Mouse (Mus musculus) limb, embryonic 14.5 days (tissue): ENCODE data around the gene Camta1. TPM values are rescaled to one million over a fixed set of nuclear protein-coding genes. Genes with fewer than 3 reads are reported as not detected.
A peak's percentile ranks its signal among the peaks of the same experiment; 100 is the strongest.

Source experiments
- ATAC-seq: fragments of 200-750 bp; cut with Nextera tagmentation; 2 replicates; pipeline ENCODE4 v1.8.0; 2017; ENCODE audit warnings: low read depth, moderate number of reproducible peaks, moderate TSS enrichment; ENCODE audit not compliant: low FRiP score
- DNase-seq: peaks from one replicate; pipeline ENCODE4 v3.0.0-alpha.2; 2015; ENCODE audit warnings: low spot score
- H3K27ac ChIP-seq: fragments of 300-500 bp; sonication (generic); replicated peaks from 2 replicates; pipeline ENCODE4 v1.5.1; 2014; ENCODE audit warnings: low read depth, mild to moderate bottlenecking, low read length, moderate library complexity, mixed read lengths
- H3K27me3 ChIP-seq: fragments of 300-500 bp; sonication (generic); 2 replicates; pipeline ENCODE4 v1.6.1; 2014; ENCODE audit warnings: low read length, mixed read lengths; ENCODE audit not compliant: control insufficient read depth, insufficient read depth
- H3K36me3 ChIP-seq: fragments of 300-500 bp; sonication (generic); 2 replicates; pipeline ENCODE4 v1.6.1; 2014; ENCODE audit warnings: mild to moderate bottlenecking, low read length, moderate library complexity, mixed read lengths; ENCODE audit not compliant: control insufficient read depth, insufficient read depth
- H3K4me1 ChIP-seq: fragments of 300-500 bp; sonication (generic); 2 replicates; pipeline ENCODE4 v1.6.1; 2014; ENCODE audit warnings: antibody characterized with exemption, low read length, mixed read lengths; ENCODE audit not compliant: control insufficient read depth, insufficient read depth
- H3K4me2 ChIP-seq: fragments of 300-500 bp; sonication (generic); replicated peaks from 2 replicates; pipeline ENCODE4 v1.6.1; 2014; ENCODE audit warnings: low read depth, mild to moderate bottlenecking, low read length, moderate library complexity; ENCODE audit not compliant: severe bottlenecking
- H3K4me3 ChIP-seq: fragments of 300-500 bp; sonication (generic); replicated peaks from 2 replicates; pipeline ENCODE4 v1.5.1; 2014; ENCODE audit warnings: low read length
- H3K9ac ChIP-seq: fragments of 300-500 bp; sonication (generic); 2 replicates; pipeline ENCODE4 v1.6.1; 2014; ENCODE audit warnings: mild to moderate bottlenecking, low read depth, low read length, moderate library complexity; ENCODE audit not compliant: severe bottlenecking
- H3K9me3 ChIP-seq: fragments of 300-500 bp; sonication (generic); 2 replicates; pipeline ENCODE4 v1.6.1; 2016; ENCODE audit warnings: low read length; ENCODE audit not compliant: control insufficient read depth
- POLR2A ChIP-seq: fragments of 200-500 bp; IDR thresholded peaks from 2 replicates; pipeline ENCODE4 v1.8.0; 2012; ENCODE audit warnings: inconsistent platforms, mild to moderate bottlenecking, moderate library complexity, borderline replicate concordance; ENCODE audit not compliant: insufficient read depth, insufficient read length; ENCODE audit errors: extremely low read depth
- WGBS: fragments of 180-500 bp; shearing (Covaris S2); extraction: QIAGEN DNeasy Blood & Tissue Kit; methylation state at CpG from one replicate; pipeline ENCODE4 v1.1.7; 2014; 5-methylcytosine and 5-hydroxymethylcytosine counted together
- polyA plus RNA-seq, 2 experiments: library from polyadenylated mRNA; depleted of rRNA in 1 of 2; stranded (reverse) in 1 of 2; unstranded in 1 of 2; fragments of >200 nt; fragmentation: Nextera tagmentation in 1 of 2; extraction: Ambion mirVana in 1 of 2; gene quantifications; 2 replicates each; pipeline versions ENCODE4 v1.2.1 to v1.2.3; 2012 to 2014

Gene Camta1
- polyA plus RNA-seq, 2 experiments = 28.6 to 78.8 TPM

DNA sequence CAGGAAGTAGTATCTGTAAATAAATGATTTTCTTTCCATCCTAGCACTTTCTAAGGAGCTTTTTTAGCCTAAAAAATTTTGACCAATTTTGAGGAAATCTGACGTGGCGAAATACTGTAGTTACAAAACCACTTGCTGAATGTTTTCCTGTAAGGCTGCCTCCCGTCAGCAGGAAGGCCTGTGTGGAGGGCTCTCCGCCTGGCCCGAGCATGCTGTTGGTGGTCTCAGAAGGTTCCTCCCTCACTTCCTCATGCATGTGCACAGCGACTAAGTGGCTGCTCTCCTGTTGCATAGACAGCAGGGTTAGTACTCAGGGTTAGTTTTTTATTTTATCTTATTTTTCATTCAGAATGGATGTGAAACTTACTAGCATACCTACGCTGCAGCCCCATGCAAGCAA is 790.7 kb downstream of the Camta1 start:
- Histone ChIP-seq H3K36me3 (0 out of 2 replicates have a peak, but pooled peaks cover 7% of the 10 kb centered on the region), H3K9me3 (no peaks in the 10 kb centered on the region), H3K4me2 (no peak overlapping the region), H3K4me3 (no peak overlapping the region), H3K9ac (no peak overlapping the region), H3K4me1 (no peaks in the 10 kb centered on the region), H3K27me3 (no peaks in the 10 kb centered on the region), H3K27ac (no peak overlapping the region)
- WGBS = 89% methylated on average over 7 of the region's 7 CpGs
- no peak for DNase-seq
- no peak for TF ChIP-seq POLR2A
- no peak for ATAC-seq

DNA sequence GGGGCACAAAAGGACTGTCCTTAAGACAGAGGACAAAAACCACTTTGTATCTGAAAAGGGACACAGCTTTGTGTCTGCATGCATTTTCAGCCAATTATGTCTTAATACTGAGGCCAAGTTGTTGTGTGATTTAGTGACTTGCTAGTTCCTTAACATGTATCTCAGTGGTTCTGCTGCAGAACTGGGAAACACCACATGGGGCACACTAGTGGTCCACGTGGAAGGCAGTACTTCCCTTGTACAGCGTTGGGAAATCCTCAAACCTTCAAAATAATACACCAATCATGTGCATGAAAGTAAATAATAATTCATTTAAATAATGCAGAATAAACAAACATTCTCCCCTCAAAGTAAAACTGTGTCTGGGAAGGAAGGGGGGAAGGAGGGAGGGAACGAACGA is 792.9 kb downstream of the Camta1 start:
- Histone ChIP-seq H3K9me3 (no peaks in the 10 kb centered on the region), H3K4me3 (no peak overlapping the region), H3K36me3 (no peaks in the 10 kb centered on the region), H3K9ac (no peak overlapping the region), H3K27ac (no peak overlapping the region), H3K4me2 (no peak overlapping the region), H3K4me1 (no peaks in the 10 kb centered on the region), H3K27me3 (no peaks in the 10 kb centered on the region)
- 77% methylated on average over 4 of the region's 4 CpGs for WGBS
- DNase-seq = no peak
- ATAC-seq = no peak
- TF ChIP-seq POLR2A = no peak

DNA sequence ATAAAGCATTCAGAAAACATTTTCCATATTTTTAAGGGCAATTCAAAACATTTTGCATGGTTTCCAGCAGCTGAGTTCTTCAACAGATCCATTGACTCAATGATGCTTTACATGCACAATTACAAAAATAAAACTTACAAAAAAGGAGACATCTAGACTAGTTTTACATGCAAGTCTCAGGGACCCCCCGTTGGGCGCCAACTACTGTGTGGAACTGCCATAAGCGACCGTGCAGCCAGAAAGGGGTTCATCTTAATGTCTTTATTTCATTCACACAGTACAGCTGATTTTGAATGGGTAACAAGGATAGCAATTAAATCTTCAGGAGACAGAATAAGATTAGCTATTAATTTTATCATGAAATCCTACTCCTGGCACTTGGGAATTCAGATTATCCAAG is 802.1 kb downstream of the Camta1 start:
- Histone ChIP-seq H3K4me2 (no peak overlapping the region), H3K36me3 (peaks cover 11% of the 10 kb centered on the region), H3K4me3 (no peak overlapping the region), H3K27me3 (no peaks in the 10 kb centered on the region), H3K4me1 (peaks cover 5% of the 10 kb centered on the region), H3K27ac (no peak overlapping the region), H3K9me3 (no peaks in the 10 kb centered on the region), H3K9ac (no peak overlapping the region)
- DNase-seq (no peak), ATAC-seq (no peak)
- no peak for TF ChIP-seq POLR2A
- 96% methylated on average over 4 of the region's 4 CpGs for WGBS

DNA sequence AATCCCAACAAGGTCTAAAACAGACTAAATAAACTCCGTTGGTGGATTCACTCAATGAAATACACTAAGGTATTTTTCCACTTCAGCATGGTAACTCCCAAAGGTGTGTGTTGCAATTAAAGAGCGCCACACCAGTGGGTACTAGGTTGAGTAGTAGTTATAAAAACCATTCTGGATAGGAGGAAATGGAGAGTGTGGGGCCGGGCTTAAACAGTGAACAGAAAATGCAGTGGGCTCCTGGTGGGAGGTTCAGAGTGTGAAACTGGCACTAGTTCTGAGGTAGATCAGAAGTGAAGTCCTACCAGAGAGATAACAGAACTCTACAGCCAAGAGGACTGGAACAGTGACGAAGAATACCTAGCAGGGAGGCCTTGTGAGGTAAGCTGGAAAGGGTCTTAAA is 803.0 kb downstream of the Camta1 start:
- Histone ChIP-seq H3K4me3 (peak overlapping the region; percentile 99), H3K9ac (0 out of 2 replicates have a peak overlapping the region, but pooled peaks have one; percentile 56), H3K4me2 (peak overlapping the region; percentile 57), H3K4me1 (peaks cover 5% of the 10 kb centered on the region), H3K9me3 (no peaks in the 10 kb centered on the region), H3K36me3 (peaks cover 17% of the 10 kb centered on the region), H3K27ac (0 out of 2 replicates have a peak overlapping the region, but pooled peaks have one; percentile 65), H3K27me3 (no peaks in the 10 kb centered on the region)
- 82% methylated on average over 4 of the region's 4 CpGs for WGBS
- ATAC-seq (no peak), DNase-seq (no peak)
- no peak for TF ChIP-seq POLR2A

DNA sequence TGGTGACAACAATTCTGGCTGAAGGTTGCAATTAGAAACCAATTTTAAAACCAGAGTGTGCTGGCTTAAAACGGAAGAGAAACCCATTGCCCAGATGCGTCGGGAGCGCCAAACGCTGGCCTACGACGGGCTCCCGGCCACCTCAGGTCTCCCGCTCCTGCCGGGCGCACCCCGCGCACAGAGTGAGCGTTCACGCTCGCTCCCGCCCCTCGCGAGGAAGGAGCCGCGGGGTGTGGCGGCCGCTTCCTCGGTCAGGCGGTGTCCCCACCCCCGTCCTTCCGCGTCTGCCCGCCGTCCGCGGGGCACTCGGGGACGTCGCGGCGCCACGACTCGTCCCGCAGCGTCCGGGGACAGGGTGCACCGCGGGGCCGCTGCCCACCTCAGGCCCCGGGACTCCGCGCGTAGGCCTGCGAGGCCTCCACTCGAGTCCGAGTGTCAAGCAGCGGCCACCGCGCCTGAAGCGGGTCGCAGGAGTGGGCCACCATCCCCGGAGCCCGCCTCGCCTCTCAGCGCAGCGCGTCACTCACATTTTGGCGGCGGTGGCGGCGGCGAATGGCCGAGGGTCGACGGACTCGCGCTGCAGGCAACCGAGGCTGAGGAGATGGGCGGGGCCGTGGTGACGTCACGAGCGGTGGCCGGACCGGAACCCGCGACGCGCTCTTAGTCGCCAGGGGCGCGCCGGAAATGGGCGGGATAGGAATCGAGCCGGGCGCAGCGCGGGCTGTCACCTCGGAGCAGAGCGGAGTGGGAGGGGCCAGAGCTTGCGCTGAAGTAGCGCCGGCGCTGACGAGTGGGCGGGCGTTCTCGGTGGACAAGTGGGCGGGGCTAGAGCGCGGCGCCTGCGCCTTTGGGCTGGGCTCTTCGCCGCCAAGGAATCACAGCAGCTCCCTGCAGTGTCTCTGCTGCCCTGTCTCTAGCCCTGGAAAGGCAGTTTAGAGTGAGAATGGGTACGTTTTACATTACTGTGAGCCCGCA is 804.0 kb downstream of the Camta1 start, which contains the start of gene Vamp3:
TSS of gene Vamp3 (minus strand) at position 617 of the 975 bp plus-strand sequence.
- ATAC-seq (peak; percentile 99), DNase-seq (peak; percentile 100)
- Histone ChIP-seq H3K4me3 (peak within 1 kb of the TSS; percentile 99), H3K27ac (peak within 1 kb of the TSS; percentile 95), H3K27me3 (no peaks in the 10 kb centered on the region), H3K4me1 (peaks cover 5% of the 10 kb centered on the region), H3K9ac (peak within 1 kb of the TSS; percentile 94), H3K36me3 (peaks cover 24% of the 10 kb centered on the region), H3K4me2 (peak within 1 kb of the TSS; percentile 71), H3K9me3 (no peaks in the 10 kb centered on the region)
- TF ChIP-seq POLR2A = 0 out of 2 replicates have a peak, but pooled peaks have one; percentile 66
- WGBS = 2% methylated on average over 95 of the region's 114 CpGs
